Mouse (Mus musculus): ENCODE results near the gene Cnot8. TPM values are rescaled to one million over a fixed set of nuclear protein-coding genes. Genes with fewer than 3 reads are reported as not detected.
"Not testable (repeated sequence)": the region's sequence is repeated elsewhere in the genome, so short reads cannot be mapped to it uniquely, and the experiment has no call there.

The Cnot8 gene
- 10 to 100 TPM; 34.2 to 36.4 (median 35.8) TPM for total RNA-seq (2022)

GRCm38 (mm10) chr11:58103697-58104306, at the start of gene Cnot8:
Gene Cnot8, plus strand, starts transcription at chr11:58104153.
- peak; percentile 99 for DNase-seq (ENCODE audit: low spot score)

GRCm38 (mm10) chr11:58057455-58057854, 46.5 kb upstream of the Cnot8 start:
- peak; percentile 28 for DNase-seq (ENCODE audit: low spot score)

GRCm38 (mm10) chr11:58059752-58060151, 44.2 kb upstream of the Cnot8 start:
- DNase-seq (ENCODE audit: low spot score), result not testable (repeated sequence)

- DNase-seq (ENCODE audit: low spot score), result not testable (repeated sequence)
Measured at GRCm38 (mm10) chr11:58061218-58061617, 42.7 kb upstream of the Cnot8 start.

GRCm38 (mm10) chr11:58062586-58062985, 41.4 kb upstream of the Cnot8 start:
- DNase-seq (ENCODE audit: low spot score), result no peak

GRCm38 (mm10) chr11:58065025-58065424, 38.9 kb upstream of the Cnot8 start:
- no peak for DNase-seq (ENCODE audit: low spot score)

DNA sequence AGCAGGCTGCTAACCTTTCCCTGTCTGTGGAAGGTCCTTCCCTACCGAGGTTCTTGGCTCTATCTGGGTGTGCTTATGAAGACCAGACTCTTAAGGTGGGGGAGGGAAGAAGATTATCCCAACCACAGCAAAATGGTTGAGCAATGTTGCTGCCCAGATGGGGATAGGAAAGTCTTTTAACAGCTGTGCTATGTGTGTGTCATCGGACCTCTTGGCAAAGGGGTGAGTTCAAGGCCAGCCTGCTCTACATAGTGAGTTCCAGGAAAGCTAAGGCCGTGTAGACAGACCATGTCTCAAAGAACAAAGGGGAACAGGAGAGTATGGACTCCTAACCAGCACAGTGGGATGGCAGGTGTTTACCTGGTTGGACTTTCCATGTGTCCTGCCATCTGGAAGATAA, 31.0 kb upstream of the Cnot8 start:
- DNase-seq (ENCODE audit: low spot score), result no peak

- DNase-seq (ENCODE audit: low spot score), result no peak
Measured at GRCm38 (mm10) chr11:58077270-58077669, 26.7 kb upstream of the Cnot8 start.

- no peak for DNase-seq (ENCODE audit: low spot score)
Measured at GRCm38 (mm10) chr11:58081716-58082115, 22.2 kb upstream of the Cnot8 start.

- peak; percentile 21 for DNase-seq (ENCODE audit: low spot score)
Measured at GRCm38 (mm10) chr11:58092541-58092940, 11.4 kb upstream of the Cnot8 start.

GRCm38 (mm10) chr11:58093021-58093528, 10.9 kb upstream of the Cnot8 start, which contains the start of gene Gm12248:
Gene Gm12248, minus strand, starts transcription at chr11:58093134.
- peak; percentile 51 for DNase-seq (ENCODE audit: low spot score)

DNA sequence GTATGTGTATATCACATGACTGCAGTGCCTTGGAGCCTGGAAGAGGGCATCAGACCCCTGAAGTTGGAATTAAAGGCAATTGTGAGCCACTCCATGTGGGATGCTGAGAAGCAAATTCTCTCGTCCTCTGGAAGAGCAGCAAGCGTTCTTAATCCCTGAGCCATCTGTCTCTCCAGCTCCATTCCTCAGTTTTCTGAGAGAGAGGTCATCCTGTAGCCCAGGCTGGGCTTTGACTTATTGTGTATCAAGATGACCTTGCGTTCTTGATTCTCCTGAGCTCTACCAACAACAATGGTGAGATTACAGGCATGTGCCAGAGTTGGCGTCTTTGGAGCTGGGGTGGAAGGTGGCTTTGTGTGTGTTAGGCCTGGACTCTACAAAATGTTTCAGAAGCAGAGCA, 9.2 kb upstream of the Cnot8 start:
- DNase-seq (ENCODE audit: low spot score), result no peak

DNA sequence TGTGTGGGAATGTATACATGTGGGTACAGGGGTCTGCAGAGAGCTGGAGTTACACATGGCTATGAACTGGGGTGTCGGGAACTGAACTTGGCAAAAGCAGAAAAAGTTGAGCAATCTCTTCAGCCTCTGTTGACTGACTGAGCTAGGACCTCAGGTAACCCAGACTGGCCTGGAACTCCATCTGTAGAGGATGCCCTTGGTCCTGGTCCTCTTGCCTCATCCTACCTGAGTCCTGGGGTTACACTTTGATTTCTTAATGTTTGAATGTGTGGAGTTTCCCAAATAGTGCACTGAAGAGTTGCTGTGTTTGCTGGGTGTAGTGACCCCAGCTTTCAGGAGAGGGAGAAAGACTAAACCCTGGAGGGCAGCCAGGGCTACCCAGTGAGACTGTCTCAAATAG, 8.4 kb upstream of the Cnot8 start:
- DNase-seq (ENCODE audit: low spot score), result no peak

DNA sequence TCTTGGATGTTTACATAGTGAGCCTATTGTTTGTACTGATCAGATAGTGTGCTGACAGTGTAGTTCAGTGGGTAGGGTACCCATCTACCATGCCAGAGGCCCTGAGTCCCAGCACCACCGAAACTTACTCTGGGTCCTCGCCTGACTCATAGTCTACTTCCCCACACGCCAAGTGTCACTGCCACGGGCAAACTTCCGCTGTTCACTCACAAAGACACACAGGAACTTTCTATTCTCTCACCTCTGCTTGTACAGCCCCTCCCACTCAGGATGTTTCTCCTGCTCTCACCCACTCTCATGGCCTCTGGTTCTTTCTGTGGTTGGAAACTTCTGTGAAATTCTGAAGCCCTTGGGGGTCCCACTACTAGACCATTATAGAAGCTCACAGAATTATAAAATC, 7.8 kb upstream of the Cnot8 start:
- no peak for DNase-seq (ENCODE audit: low spot score)

DNA sequence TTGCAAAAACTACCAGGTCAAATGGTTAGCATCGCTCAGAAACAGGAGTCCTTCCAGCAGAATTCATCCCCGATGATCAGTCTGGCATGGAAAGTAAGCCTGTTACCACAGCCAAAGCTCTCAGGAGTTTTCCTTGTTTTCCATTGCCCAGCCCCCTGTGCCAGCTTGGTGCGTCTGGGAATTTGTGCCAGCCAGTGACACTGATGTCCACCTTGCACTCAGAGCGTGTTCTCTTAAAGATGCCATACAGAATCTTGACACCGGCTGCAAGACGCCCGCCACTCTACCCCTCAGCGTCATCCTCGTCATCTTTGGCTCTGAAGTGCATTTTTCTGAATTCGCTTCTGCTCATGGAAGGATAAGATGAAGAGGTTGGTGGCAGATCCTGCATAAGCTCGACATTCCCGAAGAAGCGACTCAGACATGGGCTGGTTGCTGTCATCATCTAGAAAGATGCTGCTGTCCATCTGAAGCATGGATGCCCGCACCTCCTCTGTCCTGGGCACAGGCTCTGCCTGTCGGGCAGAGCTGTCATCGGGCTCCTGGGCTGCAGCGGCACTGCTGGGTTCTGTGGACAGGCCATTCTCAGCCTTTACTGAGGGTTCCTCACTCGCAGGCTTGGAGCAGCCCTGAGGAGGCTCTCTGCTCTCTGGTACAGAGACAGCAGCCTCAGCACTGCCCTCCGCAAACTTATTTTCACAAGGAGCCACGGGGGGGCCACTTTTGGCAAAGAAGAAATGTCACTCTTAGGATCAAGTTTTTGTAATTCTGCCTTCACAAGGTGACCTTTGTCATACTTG, 6.9 kb upstream of the Cnot8 start:
- no peak for DNase-seq (ENCODE audit: low spot score)

DNA sequence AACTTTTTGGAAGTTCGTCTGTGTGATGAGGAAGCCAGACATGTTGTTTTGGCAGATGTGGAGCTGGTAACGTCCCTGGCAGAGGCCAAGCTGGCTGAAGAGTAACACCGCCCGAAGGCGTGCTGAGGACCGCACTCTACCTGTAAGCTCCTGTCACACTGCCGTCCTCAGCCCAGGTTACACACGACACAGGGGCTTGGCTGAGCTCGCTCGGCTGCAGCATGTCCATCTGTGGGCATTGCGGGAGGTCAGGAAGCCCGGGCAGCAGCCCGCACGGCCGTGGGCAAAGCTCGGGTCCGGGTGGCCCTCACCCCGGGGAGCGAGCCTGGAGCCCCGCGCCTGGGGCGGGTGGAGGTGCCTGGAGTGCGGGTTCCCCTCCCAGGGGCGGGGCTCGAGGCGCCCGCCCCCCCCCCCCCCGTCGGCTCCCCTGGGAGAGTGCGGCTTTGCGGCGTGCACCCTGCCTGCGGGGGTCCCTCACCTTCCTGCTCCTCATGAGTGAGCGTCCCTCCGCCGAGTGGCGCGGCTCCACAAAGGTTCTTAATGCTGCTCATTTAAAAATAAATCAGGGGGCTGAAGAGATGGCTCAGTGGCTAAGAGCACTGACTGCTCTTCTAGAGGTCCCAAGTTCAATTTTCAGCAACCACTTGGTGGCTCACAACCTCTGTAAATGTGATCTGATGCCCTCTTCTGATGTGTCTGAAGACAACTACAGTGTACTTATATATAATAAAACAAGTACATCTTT, 6.2 kb upstream of the Cnot8 start:
- DNase-seq (ENCODE audit: low spot score), result no peak

- DNase-seq (ENCODE audit: low spot score), result not testable (repeated sequence)
Measured at GRCm38 (mm10) chr11:58098366-58098720, 5.6 kb upstream of the Cnot8 start.

- DNase-seq (ENCODE audit: low spot score), result no peak
Measured at GRCm38 (mm10) chr11:58100006-58100405, 3.9 kb upstream of the Cnot8 start.

DNA sequence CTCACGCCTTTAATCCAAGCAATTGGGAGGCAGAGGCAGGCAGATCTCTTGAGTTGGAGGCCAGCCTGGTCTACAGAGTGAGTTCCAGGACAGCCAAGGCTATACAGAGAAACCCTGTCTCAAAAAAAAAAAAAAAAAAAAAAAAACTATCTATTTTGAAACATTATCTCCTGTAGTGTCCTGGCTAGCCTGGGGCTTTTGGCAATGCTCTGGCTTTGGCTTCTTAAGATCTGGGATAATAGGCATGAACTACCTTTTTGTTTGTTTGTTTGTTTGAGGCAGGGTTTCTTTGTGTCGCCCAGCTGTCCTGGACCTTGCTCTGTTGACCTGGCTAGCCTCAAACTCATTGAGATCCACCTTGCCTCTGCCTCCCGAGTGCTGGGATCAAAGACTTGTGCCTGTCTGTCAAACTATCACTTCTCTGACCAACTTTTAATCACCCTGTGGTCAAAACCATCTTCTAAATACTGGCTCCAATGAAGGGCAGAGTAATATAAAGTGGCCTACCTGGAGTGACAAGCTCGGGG, 2.7 kb upstream of the Cnot8 start:
- no peak for DNase-seq (ENCODE audit: low spot score)

DNA sequence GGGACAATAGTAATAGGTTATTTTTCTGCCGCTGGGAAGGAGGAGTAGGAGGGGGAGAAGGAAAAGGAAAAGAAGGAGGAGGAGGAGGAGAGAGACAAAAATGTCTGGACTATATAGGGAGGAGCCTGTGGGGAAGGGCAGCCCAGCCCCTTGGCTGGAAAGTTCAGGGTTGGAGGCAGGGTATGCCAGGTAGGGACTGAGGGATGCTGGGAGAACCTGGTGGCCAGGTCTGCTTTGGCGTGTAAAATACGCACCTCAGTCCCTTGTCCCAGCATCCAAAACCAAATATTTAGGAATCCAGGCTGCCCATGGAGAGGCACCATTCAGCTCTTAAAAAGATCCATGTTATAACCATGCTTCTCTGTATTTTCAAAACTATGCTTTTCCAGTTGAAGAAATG, 1.8 kb upstream of the Cnot8 start:
- no peak for DNase-seq (ENCODE audit: low spot score)

DNA sequence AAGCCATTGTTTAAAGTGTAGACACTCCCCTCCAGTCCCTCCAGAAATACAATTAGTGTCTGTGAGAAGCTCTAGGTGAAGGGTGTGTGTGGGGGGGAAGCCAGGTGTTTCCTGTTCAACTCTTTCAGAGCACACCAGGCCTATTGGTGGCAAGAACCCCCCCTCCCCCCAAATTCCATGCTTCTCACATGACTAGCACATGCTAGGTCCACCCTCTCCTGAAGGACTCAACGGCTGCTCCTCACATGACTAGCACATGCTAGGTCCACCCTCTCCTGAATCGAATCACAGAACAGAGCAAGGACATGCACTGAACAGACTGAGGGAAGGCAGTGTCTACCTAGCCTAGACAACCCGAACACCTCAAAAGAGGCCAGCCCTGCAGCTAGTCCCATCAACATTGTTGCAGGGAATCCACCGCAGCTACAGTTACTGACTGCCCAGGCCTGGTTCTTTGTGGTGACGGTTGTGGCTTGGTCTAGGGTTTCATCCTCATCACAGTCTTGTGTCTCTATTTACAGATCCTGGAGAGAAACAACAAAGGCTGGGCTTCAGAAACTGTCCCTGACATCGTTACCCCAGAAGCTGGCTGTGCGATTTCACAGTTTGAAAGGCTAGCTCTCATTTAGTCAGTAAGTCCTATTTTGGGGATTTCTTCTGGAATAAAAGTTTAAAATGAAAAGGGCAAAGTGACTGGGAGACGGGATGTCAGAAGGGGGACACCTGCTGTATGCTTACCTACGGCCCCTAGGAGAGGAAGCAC, 1.2 kb upstream of the Cnot8 start:
- DNase-seq (ENCODE audit: low spot score), result no peak

- no peak for DNase-seq (ENCODE audit: low spot score)
Measured at GRCm38 (mm10) chr11:58103344-58103653, 654 bp upstream of the Cnot8 start.

All from heart, adult 8-10 months (tissue).